Mouse (Mus musculus): Measurements from ENCODE around the gene Dnah2.
A peak's percentile ranks its signal among the peaks of the same experiment; 100 is the strongest.

Gene Dnah2

DNA sequence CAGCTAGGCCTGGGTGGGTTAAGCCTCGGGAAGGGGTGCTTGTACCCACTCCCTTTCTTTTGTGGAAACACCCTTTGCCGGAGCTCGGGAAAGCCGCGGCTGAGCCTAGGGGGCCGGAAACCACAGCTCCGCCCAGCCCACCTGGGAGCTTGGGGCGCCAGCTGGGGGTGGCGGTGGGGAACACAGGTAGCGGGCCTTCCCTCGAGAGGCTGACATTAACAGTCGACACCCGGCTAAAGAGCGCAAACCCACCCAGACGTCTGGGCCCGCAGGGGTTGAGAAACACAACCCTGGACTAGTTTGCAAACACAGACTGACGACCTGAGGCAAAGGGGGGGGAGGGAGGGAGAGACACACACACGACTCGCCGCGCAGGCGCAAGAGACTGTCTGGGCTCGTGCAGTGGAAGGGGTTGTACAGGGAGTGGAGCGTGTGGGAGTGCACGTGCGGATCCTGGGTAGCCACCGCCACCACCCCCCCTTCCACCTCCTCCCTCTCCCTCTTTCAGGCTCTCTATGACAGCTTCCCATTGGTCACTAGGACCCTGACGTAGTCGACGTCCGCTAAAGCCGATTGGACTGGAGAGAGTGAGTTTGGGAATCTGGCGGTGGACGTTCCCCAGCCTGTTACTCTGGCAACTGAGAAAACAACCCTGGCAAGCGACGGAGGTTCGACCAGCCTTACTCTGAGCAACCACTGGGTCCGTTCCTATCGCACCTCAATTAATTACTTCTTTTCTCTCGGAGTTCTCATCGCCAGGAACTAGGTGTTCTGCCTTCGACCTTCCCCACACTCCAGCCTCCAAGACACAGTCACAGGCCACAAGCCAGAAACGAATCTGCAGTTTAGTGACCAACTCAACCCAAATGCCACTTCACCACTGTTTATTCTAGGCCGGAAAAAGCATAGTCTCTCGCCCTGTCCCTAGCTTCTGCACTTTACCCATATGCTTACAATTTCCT is 130.1 kb downstream of the Dnah2 start:
- peak; percentile 88 for DNase-seq (ENCODE audit: low spot score)

DNA sequence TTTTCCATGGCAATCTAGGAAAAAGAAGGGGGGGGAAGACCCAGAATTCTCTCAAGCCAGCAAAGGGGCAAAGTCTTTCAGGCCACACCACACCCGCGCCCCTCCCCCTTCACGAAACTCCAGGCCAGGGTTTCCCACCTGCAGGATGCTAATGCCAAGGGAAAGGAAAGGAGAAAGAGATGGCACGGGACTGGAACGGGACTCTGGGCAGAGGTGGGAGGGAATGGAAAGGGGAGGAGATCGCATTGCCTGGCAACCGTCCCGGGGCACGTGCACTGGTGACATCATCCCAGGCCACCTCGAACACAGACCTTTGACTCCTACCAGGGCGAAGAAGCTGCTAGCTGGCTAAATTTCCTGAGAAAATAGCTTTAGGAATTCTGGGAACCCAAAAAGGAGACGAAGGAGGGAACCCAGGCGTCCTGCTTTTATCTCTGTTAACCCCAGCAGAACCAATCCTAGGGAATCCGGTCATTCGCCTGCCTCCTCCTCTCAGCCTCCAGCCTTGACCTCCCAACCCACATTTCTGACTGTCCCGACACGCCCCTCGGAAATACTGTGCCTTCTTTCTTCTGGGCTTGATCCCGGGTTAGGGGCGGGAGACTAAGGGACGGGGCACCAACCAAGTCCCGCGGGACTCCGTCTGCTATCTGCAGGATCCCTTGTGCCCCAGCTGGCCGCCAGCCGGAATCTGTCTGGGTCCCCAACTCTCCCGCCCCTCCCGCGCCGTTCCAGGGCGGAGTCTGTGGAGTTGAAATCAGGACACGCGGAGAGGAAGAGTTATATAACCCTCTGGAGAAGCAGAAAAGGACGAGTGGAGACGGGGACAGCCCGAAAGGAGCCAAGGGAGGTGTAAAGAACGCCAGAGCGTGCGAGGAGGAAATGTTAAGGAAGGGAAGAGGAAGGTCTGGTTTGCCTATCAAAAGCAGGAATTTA is 131.2 kb downstream of the Dnah2 start:
- peak; percentile 94 for DNase-seq (ENCODE audit: low spot score)

DNA sequence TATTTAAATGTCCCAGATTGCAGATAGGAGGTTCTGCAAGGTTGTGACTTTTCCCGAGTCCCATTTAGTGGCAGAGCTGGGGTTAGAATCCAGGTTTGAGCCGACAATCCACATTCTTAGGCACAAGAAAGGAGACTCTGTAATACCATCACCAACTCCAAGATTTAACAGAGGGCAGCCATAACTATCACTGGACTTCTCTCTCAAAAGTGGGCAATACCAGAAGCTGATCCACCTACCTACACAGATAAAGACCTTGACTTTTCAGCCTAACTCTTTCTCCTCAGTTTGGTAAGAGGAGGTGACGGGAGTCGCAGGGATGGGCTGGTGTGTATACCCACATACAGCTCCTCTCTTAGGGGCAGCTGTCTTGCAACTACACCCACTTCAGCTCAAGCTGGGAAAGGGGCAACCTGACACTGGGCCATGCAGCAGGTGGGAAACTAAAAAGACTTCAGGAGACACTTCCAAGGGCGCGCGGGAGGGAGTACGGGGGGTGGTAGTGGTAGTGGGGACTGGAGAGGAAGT is 131.9 kb downstream of the Dnah2 start:
- DNase-seq (ENCODE audit: low spot score), result peak; percentile 7

DNA sequence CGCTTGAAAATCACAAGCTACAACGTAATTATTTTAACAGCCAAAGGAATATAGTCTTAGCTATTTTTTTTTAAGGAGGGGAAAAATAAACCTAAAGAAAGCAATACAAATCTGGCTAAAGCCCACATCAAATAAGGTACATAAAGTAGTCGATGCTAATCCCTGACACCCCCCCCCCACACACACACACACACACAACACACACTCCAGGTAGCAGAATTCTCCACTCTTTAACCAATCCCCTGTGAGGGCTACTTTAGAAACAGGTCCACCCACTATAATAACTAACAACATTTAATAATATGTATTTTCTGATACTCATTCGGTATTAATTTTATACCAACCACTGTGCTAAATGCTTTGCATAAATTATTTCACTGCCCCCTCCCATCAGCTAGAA is 132.4 kb downstream of the Dnah2 start:
- no peak for DNase-seq (ENCODE audit: low spot score)

DNA sequence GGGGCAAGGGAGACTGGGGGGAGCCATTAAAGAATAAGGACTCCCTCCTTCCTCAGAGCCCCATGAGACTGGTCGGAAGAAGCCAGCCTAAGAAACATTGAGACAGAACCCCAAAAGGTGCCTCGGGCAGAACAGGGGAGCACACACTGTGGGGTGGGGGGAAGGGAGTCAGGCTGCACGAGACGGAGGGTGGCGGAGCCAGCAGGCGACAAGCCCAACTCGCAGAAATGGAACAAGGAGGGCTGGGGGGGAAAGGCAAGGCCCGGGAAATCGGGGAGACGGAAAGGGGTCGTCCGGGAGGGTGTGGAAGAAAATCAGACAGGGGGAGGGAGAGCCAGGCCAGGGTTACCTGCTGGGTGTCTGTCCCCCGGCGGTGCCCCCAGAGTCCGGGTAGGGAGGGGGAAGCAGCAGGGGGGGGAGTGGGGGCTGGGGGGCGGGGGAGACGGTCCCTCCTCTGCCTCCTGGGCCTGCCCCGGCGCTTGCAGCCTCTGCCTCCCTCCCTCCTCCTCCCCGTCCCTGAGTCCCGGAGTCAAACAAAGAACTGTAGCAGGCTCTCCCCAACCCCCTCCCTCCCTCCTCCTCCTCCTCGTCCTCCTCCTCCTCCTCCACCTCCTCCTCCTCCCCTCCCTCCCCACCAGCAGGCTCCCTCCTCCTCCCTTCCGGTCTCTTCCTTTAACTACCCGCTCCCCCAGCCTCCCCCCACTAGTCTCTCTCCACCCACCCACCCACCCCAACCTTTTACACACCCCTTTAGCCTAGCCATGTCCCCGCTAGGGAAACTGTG is 133.1 kb downstream of the Dnah2 start:
- peak; percentile 71 for DNase-seq (ENCODE audit: low spot score)

DNA sequence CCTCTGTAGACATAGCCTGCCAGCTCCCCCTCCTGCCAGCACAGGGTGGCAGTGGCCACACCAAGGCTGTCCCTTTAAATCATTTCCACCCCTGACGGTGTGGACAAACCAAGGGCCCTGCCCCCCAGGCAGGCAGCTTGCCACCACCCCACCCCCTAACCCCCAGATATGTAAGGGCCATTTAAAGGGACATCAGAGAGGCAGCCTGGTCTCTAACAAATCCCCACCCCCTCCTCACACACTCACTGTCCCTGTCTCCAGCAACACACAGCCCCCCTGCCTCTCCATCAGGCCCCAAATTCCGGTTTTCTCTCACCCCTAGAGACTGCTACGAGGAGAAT is 133.6 kb downstream of the Dnah2 start:
- peak; percentile 68 for DNase-seq (ENCODE audit: low spot score)

DNA sequence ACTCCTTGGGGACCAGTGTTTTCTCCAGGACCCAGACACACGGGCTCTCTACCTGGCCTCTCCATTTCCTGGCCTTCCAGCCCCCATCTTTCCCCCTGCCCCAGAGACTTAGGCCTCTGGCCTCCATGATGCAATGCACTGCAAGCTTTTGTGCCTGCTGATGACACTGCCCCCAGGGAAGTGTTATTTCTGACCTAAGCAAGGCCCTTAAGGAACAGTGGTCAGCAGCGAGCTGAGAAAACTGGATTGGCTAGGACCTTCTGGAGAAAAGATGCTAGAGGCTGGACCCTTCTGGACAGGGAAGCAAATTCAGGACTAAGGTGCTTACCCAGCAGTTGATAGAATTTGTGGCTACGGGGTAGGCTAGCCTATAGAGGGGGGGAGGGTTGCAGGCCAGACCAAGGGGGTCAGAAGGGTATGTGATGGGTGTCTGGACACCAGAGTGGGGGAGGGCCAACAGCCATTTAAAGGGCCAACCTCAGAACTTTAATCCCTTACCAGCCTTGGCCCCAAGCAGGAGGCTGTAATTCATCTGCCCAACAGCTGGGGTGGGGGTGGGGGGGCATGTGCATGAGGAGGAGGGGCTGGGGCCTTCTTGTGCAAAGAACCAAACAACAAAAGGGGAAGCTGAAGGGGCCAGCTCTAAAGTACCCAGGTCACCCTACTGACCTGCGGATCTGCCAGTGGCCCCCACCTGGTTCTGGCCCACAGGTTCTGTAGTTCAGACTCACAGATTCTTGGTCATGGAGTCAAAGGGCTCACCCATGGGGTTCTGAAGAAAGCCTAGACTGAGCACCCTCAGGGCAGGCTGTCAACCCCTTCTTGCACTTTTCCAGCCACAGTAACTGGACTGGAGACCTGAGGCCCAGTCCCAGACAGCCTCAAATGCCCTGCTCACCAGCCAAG is 134.2 kb downstream of the Dnah2 start:
- DNase-seq (ENCODE audit: low spot score), result peak; percentile 9

DNA sequence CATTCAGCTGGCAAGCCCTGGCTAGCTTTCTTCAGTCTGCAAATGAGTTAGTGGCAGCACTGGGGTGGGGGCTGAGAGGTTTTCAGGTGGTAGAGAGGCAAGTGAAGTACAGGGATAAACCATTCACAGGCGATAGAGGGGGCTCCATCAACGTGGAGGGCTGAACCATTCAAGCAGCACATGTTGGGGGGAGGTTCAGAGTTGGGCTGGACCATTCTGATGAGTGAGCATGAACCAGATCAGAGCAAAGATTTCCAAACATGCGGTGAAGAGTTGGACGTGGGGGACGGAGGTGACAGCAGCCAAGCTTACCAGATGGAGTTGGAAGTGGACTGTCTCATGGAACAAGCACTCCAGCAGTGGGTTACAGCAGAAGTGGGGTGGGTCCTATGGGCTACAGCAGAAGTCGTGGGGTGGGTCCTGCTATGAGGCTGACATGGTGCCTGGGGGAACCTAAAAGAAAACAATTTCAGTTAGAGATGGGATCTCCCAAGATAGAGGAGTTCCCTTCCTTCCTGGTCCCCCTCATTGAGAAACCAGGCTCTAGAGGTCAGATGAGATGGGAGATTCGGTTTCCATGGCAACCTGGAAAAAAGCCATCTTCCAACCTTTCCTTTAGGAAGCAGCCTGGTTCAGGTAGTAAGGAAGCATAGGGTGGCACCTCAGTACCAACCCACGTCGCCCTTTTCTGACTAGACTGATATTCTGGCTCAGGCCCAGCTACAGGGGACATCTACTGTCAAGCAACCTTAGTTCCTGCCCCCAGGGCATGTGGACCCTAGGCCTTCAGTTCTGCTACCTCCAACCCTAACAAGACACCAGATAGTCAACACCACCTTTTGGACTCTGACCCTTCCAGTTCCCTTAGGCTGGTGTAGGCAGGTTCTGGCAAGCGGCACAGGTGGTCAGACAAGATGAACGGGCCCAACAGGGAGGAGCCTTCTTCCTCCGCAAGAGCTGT is 135.4 kb downstream of the Dnah2 start, which contains the start of gene Kdm6b:
Kdm6b (minus strand) TSS at position 455 of the 961 bp plus-strand sequence.
- DNase-seq (ENCODE audit: low spot score), result peak; percentile 3

DNA sequence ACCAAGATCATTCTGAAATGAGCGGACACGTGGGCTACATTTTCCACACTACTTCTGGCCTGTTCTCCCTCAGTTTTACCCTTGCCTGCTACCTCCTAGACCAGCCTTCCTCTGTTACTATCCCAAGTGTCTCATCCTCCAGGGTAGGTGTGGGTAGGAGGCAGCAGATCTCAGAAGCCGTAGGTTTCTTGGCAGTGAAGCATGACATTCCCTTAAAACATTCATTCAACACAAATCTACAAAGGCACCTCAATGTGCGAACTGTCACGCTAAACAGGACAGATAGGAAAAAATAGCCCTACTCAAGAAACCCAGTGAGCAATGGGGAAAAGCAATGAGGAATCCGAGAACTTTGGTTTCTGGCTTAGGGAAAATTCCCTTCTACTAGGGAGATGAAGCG is 136.4 kb downstream of the Dnah2 start:
- no peak for DNase-seq (ENCODE audit: low spot score)

DNA sequence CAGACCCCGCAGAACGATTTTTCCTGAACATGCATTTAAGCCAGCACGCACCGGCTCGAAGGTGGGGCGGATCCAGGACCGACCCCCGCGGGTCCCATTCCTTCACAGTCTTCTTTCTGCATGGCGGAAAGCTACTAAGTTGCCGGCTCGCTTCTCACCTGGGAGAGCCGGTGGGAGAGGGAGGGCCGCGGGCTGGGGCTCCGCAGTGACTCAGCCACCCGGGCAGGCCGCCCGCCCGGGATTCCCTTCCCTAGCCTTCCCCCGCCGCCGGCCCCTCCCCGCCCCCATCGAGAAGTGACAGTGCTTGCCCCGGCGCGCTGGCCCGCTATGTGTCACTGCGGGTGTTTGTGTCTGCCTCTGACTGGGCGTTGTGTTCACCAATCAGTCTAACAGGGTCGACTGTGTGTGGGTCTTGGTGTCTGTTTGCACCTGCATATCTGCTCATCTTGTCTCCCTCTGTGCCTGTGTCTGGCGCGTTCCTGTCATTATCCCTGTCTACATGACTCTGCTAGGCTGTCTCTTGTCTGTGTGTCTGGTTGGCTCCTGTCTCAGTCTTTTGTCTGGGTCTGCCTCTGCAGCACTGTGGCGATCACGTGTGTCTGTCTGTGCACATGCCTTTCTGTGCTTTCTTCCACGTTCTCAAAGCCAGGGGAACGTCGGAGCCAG is 137.2 kb downstream of the Dnah2 start:
- DNase-seq (ENCODE audit: low spot score), result peak; percentile 71

DNA sequence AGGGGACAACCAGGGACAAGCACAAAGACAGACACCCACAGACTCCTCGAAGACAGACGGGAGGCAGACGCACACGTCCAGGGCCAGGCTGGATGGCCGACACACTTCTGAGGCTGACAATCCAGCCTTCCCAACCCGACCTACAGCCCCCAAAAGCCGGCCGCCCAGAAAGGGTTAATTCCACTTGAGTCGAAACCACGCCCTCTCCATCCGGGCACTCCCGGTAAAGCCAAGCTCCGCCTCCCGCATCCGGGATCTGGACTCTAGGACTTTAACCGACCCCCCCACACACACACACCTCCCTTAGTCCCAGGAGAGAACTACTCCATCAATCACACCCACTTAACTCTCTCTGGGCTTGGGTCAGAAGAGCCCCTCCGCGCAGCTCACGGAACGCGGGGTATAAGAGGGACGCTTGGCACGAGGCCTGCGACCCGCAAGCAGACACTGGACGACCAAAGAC is 137.8 kb downstream of the Dnah2 start:
- peak; percentile 93 for DNase-seq (ENCODE audit: low spot score)

DNA sequence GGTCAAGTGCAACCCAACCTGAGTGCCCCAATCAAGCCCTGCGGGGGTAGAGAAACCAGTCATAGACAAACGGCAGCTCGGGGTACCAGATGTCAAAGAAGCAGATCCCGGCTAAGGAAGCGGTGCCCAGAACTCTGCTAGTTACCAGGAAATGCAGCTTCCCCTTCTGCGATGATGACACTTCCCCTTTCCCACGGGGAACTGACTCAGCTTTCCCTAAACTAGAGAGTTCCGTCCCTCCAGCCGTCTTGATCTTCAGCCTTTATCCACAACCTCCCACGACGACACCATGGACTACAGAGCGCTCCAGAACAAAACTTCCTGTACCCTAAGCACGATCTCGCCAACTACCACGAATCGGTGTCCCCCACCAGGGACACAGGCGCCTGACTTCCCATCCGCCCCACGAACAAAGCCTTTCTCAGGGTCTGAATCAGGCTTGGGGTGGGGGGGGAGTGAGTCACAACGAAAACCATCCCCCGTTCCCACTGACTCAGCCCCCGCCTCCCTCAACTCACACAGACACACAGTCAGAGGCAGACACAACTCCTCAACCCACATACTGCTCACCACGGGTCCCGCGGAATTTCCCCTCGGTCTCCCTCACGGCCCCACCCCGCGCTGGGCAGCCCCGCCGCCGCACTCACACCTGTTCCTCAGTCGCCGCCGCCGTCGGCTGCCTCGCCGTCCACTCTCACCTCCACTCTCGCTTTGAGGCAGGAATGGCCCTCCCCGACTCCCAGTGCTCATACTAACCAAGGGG is 138.4 kb downstream of the Dnah2 start:
- DNase-seq (ENCODE audit: low spot score), result no peak

DNA sequence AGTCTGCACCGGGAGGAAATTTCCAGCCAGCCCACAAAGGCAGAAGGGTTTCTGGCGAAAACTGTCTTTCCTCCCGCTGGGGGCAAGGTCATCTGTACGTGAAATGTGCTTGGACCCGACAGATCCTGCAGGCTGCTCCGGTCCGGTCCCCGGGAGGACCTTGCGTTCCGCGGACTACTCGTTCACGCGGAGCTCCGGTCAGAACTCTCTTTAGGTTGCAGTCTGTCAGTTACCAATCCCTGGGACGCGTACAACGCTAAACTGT is 138.9 kb downstream of the Dnah2 start:
- DNase-seq (ENCODE audit: low spot score), result no peak

DNA sequence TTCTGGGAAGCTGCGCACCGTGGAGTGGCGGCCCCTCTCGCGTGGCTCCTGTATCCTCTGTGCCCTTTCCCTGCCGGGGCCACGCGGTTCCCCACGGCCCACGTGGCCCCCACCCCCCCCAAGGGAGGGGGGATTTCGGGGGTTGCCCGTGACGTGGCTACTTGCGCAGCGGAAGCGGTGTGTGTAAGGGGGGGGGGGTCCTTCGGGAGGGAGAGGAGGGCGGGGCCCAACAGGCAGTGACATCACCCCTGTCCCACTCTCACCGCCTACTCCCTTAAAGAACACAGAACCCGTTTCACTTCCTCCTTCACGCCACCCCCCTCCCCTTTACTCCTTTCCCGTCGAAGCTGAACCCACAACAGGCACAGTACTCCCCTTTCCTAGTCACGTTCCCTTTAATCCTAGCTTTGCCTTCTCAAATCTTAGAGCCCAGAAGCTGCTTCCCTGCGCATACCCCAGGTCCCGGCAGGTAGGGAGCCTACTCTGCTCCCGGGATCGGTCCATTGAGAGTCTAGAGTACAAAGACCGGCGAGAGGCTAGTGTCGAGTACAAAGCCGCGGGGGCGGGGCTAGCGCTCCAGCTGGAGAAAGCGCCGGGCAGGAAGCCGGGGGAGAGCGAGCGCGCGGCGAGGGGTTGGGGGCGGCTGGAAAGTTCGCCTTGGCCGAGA is 139.4 kb downstream of the Dnah2 start:
- DNase-seq (ENCODE audit: low spot score), result peak; percentile 84

DNA sequence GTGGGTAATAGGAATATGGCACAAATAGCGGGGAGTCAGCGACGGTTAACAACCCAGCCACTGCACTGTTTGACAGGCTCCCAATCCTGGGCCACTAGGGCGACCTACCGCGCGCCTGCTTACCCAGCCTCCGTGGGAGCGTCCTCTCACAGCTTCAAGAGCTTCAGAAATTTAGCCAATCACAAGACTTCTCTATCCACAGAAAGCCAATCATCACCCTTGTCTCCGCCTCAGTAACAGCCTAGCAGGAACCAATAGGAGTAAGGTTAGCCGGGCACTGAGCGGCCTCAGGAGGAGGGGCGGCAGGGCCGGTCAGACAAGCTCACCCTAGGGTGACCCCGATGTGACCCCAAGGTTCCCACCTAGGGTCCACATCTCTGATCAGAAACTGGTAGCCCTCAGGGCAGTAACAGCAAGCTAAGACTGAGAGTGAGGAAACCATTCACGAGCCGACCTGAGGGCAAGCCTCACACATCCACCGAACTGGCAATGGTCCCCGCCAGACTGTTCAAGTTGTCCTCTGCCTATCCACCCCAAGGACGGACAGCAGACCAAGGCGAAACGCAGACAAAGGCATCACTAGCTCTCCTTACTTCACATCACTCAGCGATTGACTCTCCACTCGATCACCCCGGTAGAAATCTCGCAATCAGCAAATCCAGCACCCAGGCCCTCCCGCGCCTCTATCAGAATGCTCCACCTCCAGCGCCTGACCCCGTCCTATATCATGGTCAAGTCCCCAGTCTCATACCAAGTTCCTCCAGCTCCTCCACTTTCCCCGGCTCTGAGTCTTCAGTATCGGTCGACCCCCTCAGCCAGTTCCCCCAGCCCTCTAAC is 140.2 kb downstream of the Dnah2 start:
- peak; percentile 73 for DNase-seq (ENCODE audit: low spot score)

DNA sequence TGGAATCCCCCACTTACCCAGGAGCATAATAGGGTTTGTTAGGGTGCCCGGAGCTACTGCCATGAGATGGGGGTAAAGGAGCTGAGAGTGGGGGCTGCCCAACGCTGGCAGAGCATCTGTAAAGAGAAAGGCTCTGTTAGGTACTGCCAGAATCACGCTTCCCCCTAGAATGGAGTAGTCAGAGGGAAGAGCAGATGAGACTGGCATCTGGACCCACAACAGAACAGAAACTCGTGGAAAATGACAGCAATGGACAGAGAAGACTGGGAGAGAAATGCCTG is 141.2 kb downstream of the Dnah2 start:
- no peak for DNase-seq (ENCODE audit: low spot score)
